Mouse (Mus musculus) Patski (cell line): Measurements from ENCODE around the gene Prcp. TPM values are rescaled to one million over a fixed set of nuclear protein-coding genes. Genes with fewer than 3 reads are reported as not detected.
A peak's percentile ranks its signal among the peaks of the same experiment; 100 is the strongest.

ENCODE experiments used
- ATAC-seq: fragments of 100-300 bp; one replicate; pipeline ENCODE4 v1.8.0; 2021
- CTCF ChIA-PET: fragments of 350-600 bp; sonication (Branson Sonifier 250); formaldehyde crosslinking; loops from one replicate; lab custom pipeline; 2022; ENCODE audit warnings: inconsistent platforms; lab: Charles Lee
- POLR2A ChIA-PET: fragments of 350-600 bp; sonication (Branson Sonifier 250); formaldehyde crosslinking; loops from one replicate; lab custom pipeline; 2022; ENCODE audit warnings: antibody characterized with exemption, inconsistent platforms; lab: Charles Lee
- DNase-seq: peaks from one replicate; pipeline ENCODE4 v3.0.0-alpha.2; 2011; ENCODE audit warnings: low read depth, low spot score
- H3K27me3 ChIP-seq: fragments of 371-371 bp; one replicate; pipeline ENCODE4 v1.5.1; 2021
- CTCF ChIP-seq: fragments of 100-300 bp; IDR thresholded peaks from one replicate; pipeline ENCODE4 v1.5.1; 2021
- in situ Hi-C: fragments of 300-500 bp; cut with MboI; formaldehyde crosslinking; loops from 3 replicates; pipeline ENCODE4 v1.11.1; 2018; ENCODE audit warnings: low pct_unique_long_range_greater_than_20kb, mixed read lengths
- polyA plus RNA-seq: library from polyadenylated mRNA; unstranded; gene quantifications from one replicate; pipeline ENCODE4 v1.2.3, GENCODE M21; 2021

The Prcp gene
- polyA plus RNA-seq: 8.8 TPM

- ChIA-PET POLR2A (no interaction called here), CTCF (interaction anchor here (1.6 kb wide), 1 partner anchor 772 kb away, joined by 5 read pairs; no protein-coding TSS in a partner anchor)
- TF ChIP-seq CTCF: peak; percentile 98
- DNase-seq (peak; percentile 71), ATAC-seq (peak; percentile 82)
- in situ Hi-C loops: loop anchor here (25.0 kb wide), 1 partner anchor 537 kb away; no protein-coding TSS in a partner anchor
- no peaks in the 10 kb centered on the region for H3K27me3 ChIP-seq
Observed at GRCm38 (mm10) chr7:92874116-92874675, at the start of gene Prcp, which contains the start of gene Ddias. TSS of gene Prcp (plus strand) at chr7:92874470. TSS of gene Ddias (minus strand) at chr7:92874247.

- TF ChIP-seq CTCF: no peak
- ChIA-PET CTCF (interaction anchor here (1.2 to 1.5 kb wide), 3 partner anchors 71 to 87 kb away, joined by 3 to 4 read pairs (median 3); no protein-coding TSS in a partner anchor), POLR2A (interaction anchor here (1.1 kb wide), 1 partner anchor 25 kb away, joined by 3 read pairs; no protein-coding TSS in a partner anchor)
- in situ Hi-C loops: no loop called here
- H3K27me3 ChIP-seq: no peaks in the 10 kb centered on the region
- DNase-seq (no peak), ATAC-seq (peak; percentile 57)
Observed at GRCm38 (mm10) chr7:92826248-92826647, 48.0 kb upstream of the Prcp start.

GRCm38 (mm10) chr7:92827981-92828380, 46.3 kb upstream of the Prcp start:
- no peak for DNase-seq
- in situ Hi-C loops: no loop called here

GRCm38 (mm10) chr7:92832395-92832794, 41.9 kb upstream of the Prcp start:
- no peak for DNase-seq
- no peak for ATAC-seq
- no peaks in the 10 kb centered on the region for H3K27me3 ChIP-seq
- no peak for TF ChIP-seq CTCF
- in situ Hi-C loops: no loop called here
- CTCF ChIA-PET: interaction anchor here (1.4 kb wide), 1 partner anchor 202 kb away, joined by 3 read pairs; no protein-coding TSS in a partner anchor
- POLR2A ChIA-PET: no interaction called here

More at GRCm38 (mm10) chr7:92827981-92828380, 46.3 kb upstream of the Prcp start:
- H3K27me3 ChIP-seq: no peaks in the 10 kb centered on the region
- ATAC-seq: no peak
- POLR2A ChIA-PET: no interaction called here
- TF ChIP-seq CTCF: peak; percentile 40
- CTCF ChIA-PET: interaction anchor here (1.4 kb wide), 1 partner anchor 209 kb away, joined by 3 read pairs; no protein-coding TSS in a partner anchor

- in situ Hi-C loops: no loop called here
- no peak for TF ChIP-seq CTCF
- CTCF ChIA-PET: no interaction called here
- ATAC-seq: no peak
- no peaks in the 10 kb centered on the region for H3K27me3 ChIP-seq
- POLR2A ChIA-PET: no interaction called here
- no peak for DNase-seq
Observed at GRCm38 (mm10) chr7:92834391-92834790, 39.9 kb upstream of the Prcp start.

- no peak for ATAC-seq
- in situ Hi-C loops: no loop called here
- no peaks in the 10 kb centered on the region for H3K27me3 ChIP-seq
- ChIA-PET POLR2A (no interaction called here), CTCF (no interaction called here)
- DNase-seq: no peak
- no peak for TF ChIP-seq CTCF
Observed at GRCm38 (mm10) chr7:92836447-92836846, 37.8 kb upstream of the Prcp start.

- DNase-seq (no peak), ATAC-seq (no peak)
- in situ Hi-C loops: no loop called here
- ChIA-PET POLR2A (no interaction called here), CTCF (no interaction called here)
- TF ChIP-seq CTCF: no peak
- H3K27me3 ChIP-seq: no peaks in the 10 kb centered on the region
Observed at GRCm38 (mm10) chr7:92837226-92837625, 37.0 kb upstream of the Prcp start.

- no peak for ATAC-seq
- CTCF ChIA-PET: no interaction called here
- TF ChIP-seq CTCF: peak; percentile 11
- no peak for DNase-seq
- in situ Hi-C loops: no loop called here
- no peaks in the 10 kb centered on the region for H3K27me3 ChIP-seq
- POLR2A ChIA-PET: no interaction called here
Observed at GRCm38 (mm10) chr7:92837907-92838306, 36.4 kb upstream of the Prcp start.

GRCm38 (mm10) chr7:92842254-92842653, 32.0 kb upstream of the Prcp start:
- DNase-seq (no peak), ATAC-seq (no peak)
- CTCF ChIA-PET: no interaction called here
- in situ Hi-C loops: no loop called here
- POLR2A ChIA-PET: no interaction called here
- H3K27me3 ChIP-seq: no peaks in the 10 kb centered on the region
- TF ChIP-seq CTCF: no peak

- in situ Hi-C loops: no loop called here
- no peak for TF ChIP-seq CTCF
- ChIA-PET CTCF (no interaction called here), POLR2A (no interaction called here)
- no peak for DNase-seq
- no peaks in the 10 kb centered on the region for H3K27me3 ChIP-seq
- ATAC-seq: no peak
Observed at GRCm38 (mm10) chr7:92848246-92848645, 26.0 kb upstream of the Prcp start.

GRCm38 (mm10) chr7:92866526-92866925, 7.7 kb upstream of the Prcp start:
- no peaks in the 10 kb centered on the region for H3K27me3 ChIP-seq
- ATAC-seq (no peak), DNase-seq (no peak)
- ChIA-PET POLR2A (no interaction called here), CTCF (interaction anchor here (0.8 to 2.0 kb wide), 9 partner anchors 10 to 763 kb away, joined by 3 to 6 read pairs (median 3); no protein-coding TSS in a partner anchor)
- in situ Hi-C loops: loop anchor here (5.0 to 25.0 kb wide), 4 partner anchors 134 to 764 kb away; no protein-coding TSS in a partner anchor
- TF ChIP-seq CTCF: peak; percentile 52
